Mouse (Mus musculus): ENCODE results near the gene Fkbp6.

DNA sequence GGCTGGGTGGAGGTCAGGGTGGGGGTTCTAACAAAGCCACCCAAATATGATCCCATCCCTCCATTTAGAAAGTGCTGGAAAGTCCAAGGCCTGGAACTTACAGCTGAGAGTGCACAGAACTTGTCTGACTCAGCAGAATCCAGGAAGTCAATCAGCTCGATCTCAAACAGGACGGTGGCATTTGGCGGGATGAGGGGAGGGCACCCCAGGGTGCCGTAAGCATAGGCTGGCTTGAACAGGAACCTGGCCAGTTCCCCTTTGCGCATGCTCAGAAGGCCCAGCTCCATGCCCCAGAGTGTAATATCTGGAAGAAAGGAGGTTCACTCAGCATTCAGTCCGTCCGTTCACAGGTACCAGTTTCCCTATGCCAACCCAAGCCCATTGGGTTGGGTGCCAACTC, 3.9 kb downstream of the Fkbp6 start:
- TF ChIP-seq CTCF (IDR thresholded peaks at IDR 0.05; ENCODE audit: low read depth) (no peak), EP300 (IDR thresholded peaks at IDR 0.05; ENCODE audit: low read depth) (no peak)

All from heart, postnatal 0 days (tissue).